Mouse (Mus musculus): Measurements from ENCODE around the gene Gm20695.

Gene Gm20695

DNA sequence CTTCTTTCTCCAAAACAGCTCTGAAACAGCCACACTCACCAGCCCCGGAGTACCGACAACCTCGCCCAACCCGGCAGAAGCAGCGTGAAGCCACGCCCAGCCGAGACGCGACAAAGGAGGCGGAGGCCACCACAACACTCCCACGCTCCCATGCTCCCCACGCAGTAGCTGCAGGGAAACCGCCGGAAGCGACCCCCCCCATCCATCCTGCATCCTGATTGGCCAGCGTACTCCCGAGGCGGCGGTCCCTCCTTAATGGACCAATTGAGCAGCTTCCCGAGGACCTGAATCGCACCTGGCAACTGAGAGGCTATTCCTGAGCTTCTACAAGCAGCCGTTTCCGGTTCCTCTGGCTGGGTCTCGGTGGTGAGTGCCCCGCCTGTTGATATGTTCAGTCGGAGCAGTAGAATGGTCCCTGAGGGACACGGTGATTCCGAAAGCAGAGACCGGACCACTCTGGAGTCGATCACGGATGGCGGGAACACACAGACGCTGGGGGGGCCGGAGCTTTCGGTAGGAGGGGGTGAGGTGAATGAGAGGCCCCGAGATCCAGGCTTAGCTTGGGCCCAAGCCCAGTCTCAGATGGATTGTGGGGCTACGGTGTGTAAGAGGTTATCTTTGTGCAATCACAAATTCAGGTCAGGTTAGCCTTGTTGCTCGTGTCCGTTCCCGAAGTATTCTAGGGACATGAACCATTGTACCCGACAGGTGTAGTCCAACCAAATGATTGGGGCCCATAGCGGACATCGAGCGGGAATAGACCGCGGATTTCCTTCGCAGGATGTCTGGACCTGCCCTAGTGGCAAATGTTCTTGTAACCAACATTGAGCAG is 12.0 kb upstream of the Gm20695 start, which contains the start of gene Naa60:
Gene Naa60 (plus strand): TSS at position 160 of the 832 bp plus-strand sequence.
- no peak for TF ChIP-seq GATA4 (IDR thresholded peaks at IDR 0.05; ENCODE audit: insufficient replicate concordance, low read length)

DNA sequence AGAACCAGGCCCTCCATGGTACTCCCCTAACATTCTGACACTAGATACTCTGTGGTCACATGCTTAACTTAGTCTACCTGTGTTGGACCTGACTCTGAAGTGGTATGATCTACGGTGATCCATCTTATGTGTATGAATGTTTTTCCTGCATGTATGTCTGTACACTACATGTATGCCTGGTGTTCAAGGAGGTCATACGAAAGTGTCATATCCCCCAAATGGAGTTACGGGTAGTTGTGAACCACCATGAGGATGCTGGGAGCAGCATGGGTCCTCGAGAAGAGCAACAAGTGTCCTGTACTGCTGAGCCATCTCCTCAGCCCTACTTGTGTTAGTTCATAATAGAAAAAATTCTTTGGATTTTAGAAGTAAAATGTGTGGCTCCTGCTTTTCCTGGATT is 8.1 kb upstream of the Gm20695 start:
- TF ChIP-seq GATA4 (IDR thresholded peaks at IDR 0.05; ENCODE audit: insufficient replicate concordance, low read length): no peak

- TF ChIP-seq GATA4 (IDR thresholded peaks at IDR 0.05; ENCODE audit: insufficient replicate concordance, low read length): no peak
Observed at GRCm38 (mm10) chr16:3885065-3885670, 720 bp downstream of the Gm20695 start.

DNA sequence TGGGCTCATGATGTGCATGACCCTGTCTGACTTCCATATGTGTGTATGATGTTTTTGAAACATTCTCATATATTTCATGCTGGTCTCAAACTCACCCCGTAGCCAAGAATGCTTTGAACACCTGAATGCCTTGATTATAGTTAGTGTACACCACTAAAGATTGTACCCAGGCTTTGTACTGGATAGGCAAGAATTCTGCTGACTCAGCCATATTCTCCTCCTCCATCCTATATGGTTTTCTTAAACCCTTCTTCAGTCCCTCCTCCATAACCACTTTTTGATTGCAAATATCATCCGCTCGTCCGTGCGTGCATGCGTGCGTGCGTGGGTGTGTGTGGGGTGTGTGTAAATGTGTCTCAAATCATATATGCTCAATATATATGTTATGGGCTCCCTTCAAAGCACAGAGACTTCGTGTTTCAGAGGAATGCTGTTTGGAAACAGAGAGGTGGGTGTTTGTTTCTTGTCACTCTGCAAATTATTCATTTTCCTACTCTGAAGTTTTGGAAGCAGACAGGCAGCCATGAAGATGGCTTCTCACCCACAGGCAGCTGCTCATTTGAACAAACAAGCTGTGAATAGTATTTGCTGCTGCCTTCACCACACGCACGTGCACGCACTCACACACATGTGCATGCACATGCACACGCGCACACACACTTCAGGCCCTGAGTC is 7.3 kb downstream of the Gm20695 start:
- TF ChIP-seq GATA4 (IDR thresholded peaks at IDR 0.05; ENCODE audit: insufficient replicate concordance, low read length): no peak

- TF ChIP-seq GATA4 (IDR thresholded peaks at IDR 0.05; ENCODE audit: insufficient replicate concordance, low read length): no peak
Observed at GRCm38 (mm10) chr16:3893739-3894138, 9.3 kb downstream of the Gm20695 start.

DNA sequence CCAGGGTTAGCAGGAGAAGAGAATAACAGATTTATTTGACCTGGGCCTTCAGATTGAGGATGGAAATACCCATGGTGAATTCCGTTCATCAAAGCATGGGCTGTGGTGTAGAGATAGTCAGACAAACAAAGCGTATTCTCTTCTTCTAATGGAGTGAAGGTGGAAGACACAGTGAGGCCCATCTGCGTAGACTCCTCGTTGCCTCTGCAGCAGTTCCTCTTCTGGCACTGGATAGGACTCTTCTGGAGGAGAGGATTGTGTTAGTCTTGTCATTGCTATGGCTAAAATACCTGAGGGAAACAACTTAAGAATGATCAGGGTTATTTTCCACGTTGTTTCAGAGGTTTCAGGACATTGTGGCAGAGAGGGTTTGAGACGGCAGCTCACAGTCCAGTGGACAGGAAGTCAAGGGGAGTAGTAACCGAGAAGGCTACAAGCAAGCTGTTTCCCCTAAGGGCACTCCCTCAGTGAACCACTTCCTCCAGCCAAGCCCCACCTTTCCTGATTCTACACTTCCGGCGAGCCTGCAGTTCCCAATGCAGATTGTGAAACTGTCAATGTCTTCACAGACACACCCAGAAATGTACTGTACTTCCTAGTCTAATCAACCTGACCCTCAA is 10.8 kb downstream of the Gm20695 start:
- TF ChIP-seq GATA4 (IDR thresholded peaks at IDR 0.05; ENCODE audit: insufficient replicate concordance, low read length): peak; percentile 61; the same call in 1 of the 2 replicates

DNA sequence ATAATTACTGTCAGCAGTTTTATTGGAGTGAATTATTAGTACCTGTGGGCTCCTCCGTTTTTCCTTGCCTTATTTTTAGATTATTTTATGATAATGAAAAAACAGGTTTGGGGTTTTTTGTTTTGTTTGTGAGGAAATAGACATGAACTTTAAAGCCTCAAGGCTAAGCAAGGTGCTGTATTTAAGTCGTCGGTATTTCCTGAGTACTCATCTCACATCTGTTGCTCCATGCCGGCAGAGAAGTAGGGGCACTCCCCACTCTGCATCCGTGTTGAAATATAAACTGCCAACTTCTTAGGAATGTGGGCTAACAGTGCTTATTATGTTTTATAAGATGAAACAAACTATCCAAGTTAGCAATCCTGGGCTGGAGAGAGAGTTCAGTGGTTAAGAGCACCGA is 11.6 kb downstream of the Gm20695 start:
- no peak for TF ChIP-seq GATA4 (IDR thresholded peaks at IDR 0.05; ENCODE audit: insufficient replicate concordance, low read length)

- TF ChIP-seq GATA4 (IDR thresholded peaks at IDR 0.05; ENCODE audit: insufficient replicate concordance, low read length): no peak
Observed at GRCm38 (mm10) chr16:3896553-3896952, 12.1 kb downstream of the Gm20695 start.

- TF ChIP-seq GATA4 (IDR thresholded peaks at IDR 0.05; ENCODE audit: insufficient replicate concordance, low read length): no peak
Observed at GRCm38 (mm10) chr16:3907471-3907870, 23.0 kb downstream of the Gm20695 start.

GRCm38 (mm10) chr16:3908537-3909111 is 24.2 kb downstream of the Gm20695 start, which contains the start of the genes 1700037C18Rik and Cluap1:
TSS of gene 1700037C18Rik (minus strand) at chr16:3908689.
TSS of gene Cluap1 (plus strand) at chr16:3908801.
- TF ChIP-seq GATA4 (IDR thresholded peaks at IDR 0.05; ENCODE audit: insufficient replicate concordance, low read length): no peak

- no peak for TF ChIP-seq GATA4 (IDR thresholded peaks at IDR 0.05; ENCODE audit: insufficient replicate concordance, low read length)
Observed at GRCm38 (mm10) chr16:3909118-3909517, 24.7 kb downstream of the Gm20695 start.

DNA sequence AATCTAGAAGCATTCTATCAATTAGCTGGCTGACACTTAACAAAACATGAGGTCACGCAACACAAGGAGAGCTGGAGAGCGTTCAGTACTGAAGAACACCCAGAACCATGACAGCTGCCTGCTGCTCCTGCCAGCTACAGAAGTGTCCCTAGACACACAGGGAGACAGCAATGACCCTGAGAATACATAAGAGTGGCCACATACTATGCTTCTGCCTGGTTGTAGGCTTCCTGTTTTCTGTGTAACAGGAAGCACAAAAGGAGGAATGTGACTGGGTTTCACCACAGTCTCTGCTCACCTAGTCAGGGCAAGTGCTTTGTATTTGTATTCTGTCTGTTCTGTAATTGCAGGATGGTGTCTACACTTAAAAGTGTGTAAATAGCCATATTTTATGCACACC is 36.3 kb downstream of the Gm20695 start:
- no peak for TF ChIP-seq GATA4 (IDR thresholded peaks at IDR 0.05; ENCODE audit: insufficient replicate concordance, low read length)

- TF ChIP-seq GATA4 (IDR thresholded peaks at IDR 0.05; ENCODE audit: insufficient replicate concordance, low read length): no peak
Observed at GRCm38 (mm10) chr16:3923515-3923914, 39.1 kb downstream of the Gm20695 start.

GRCm38 (mm10) chr16:3923966-3924365 is 39.5 kb downstream of the Gm20695 start:
- TF ChIP-seq GATA4 (IDR thresholded peaks at IDR 0.05; ENCODE audit: insufficient replicate concordance, low read length): no peak

DNA sequence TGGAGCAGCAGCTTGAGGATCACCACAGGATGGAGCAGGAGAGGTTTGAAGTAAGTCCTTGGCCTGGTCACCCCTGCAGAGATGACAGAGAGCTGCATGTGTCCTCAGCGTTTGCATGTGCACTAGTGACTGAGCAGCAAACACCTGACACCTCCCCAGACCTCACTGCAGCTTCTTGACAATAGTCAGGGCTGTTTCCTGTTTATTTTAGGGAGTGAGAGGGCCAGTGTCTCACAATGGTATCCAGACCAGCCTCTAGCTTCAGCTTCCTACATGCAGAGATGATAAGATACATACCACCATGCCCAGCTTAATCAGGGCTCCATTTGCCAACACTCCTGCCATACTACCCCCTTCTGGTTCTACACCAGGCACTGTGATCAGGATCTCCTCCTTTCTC is 44.1 kb downstream of the Gm20695 start:
- no peak for TF ChIP-seq GATA4 (IDR thresholded peaks at IDR 0.05; ENCODE audit: insufficient replicate concordance, low read length)

Data from liver, adult (tissue).